Mouse (Mus musculus) brain, embryonic 14.5 days (tissue): ENCODE results near the gene Rhobtb1.
A peak's percentile ranks its signal among the peaks of the same experiment; 100 is the strongest.

ENCODE experiments used
- CTCF ChIP-seq: fragments of 200-500 bp; IDR thresholded peaks from 2 replicates; pipeline ENCODE4 v1.5.1; 2012; ENCODE audit warnings: inconsistent platforms, mild to moderate bottlenecking, moderate library complexity, borderline replicate concordance; ENCODE audit not compliant: insufficient read depth, insufficient read length; ENCODE audit errors: extremely low read depth
- POLR2A ChIP-seq: fragments of 200-500 bp; IDR thresholded peaks from 2 replicates; pipeline ENCODE4 v1.6.1; 2012; ENCODE audit warnings: mild to moderate bottlenecking, inconsistent platforms, borderline replicate concordance; ENCODE audit not compliant: poor library complexity, insufficient read depth, insufficient read length, severe bottlenecking; ENCODE audit errors: extremely low read depth

DNA sequence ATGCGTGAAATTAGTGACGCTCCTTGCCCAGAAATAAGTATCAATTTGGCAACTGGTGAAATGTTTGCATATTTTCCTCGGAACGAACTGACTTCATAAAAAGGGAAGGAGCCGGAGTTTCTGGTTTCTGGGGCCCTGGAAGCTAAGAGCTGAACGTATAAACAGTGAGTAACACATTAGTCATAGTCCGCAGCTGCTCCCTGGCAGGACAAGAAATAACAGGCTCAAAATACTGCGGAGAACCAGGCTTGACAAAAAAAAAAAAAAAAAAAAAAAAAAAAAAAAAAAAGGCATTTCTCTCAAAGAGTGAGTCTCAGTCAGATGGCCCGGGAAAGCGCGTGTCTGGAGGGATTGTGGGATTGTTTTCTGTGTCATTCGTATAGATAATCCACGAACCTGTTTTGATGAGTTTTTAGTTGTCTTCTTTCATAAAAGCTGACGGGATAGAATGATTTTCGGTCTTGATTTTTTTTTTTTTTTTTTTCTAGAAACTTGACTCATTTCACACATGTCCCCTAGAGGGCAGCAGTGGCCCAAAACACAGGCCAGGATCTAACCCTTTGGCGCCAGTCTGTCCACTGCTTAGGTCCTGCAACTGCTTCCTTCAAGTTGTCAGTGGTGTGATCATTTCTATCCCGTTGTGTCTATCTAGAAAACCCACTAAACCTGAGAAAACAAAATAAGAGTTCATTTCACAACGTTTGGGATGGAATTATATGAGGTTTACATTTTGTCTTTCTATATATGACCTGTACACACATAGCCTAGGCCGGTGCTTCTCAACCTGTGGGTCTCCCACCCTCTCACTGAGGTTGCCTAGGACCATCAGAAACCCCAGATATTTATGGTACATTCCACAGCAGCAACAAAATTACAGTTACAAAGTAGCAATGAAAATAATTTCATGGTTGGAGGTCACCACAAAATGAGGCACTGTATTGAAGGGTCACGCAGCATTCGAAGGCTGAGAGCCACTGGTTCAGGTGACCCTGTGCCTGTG, 35.0 kb downstream of the Rhobtb1 start:
- TF ChIP-seq CTCF (peak; percentile 69), POLR2A (no peak)
